In genomic region chr2:27482265-27482861, GRCm38 (mm10) we compare ENCODE assay signal across 21 mouse cellular contexts.
"Had no signal": no experiment of that assay in that cellular context is flagged by ENCODE, and none has a peak within 500 bp of the region (broad histone marks: within the 10 kb centered on the region; RNA-seq: fewer than 3 reads in every experiment).

No protein-coding gene starts in this region.

- H3K27me3 ChIP-seq: kidney, embryonic 15.5 days; neural tube, embryonic 12.5 days; neural tube, embryonic 15.5 days had no signal

- H3K27ac ChIP-seq: kidney, embryonic 15.5 days; left cerebral cortex, adult 2 months; liver, embryonic 14.5 days; macrophage; midbrain, embryonic 10.5 days; neural tube, embryonic 12.5 days; neural tube, embryonic 15.5 days had no signal

- H3K4me2 ChIP-seq: kidney, embryonic 15.5 days; lung, embryonic 14.5 days; neural tube, embryonic 12.5 days; neural tube, embryonic 15.5 days had no signal

- ATAC-seq: liver, postnatal 0 days; lung, postnatal 0 days had no signal

- H3K9ac ChIP-seq: kidney, embryonic 15.5 days; liver, embryonic 14.5 days; liver, postnatal 0 days; lung, embryonic 14.5 days; neural tube, embryonic 12.5 days; neural tube, embryonic 15.5 days had no signal

- DNase-seq: kidney, adult 11 months; kidney, adult 8-10 months; kidney, postnatal 10 days; kidney, postnatal 36 days; layer of hippocampus, postnatal 36 days; liver, postnatal 0 days; lung, embryonic 14.5 days; midbrain, embryonic 14.5 days; right cerebral cortex, adult 18-20 months; right cerebral cortex, postnatal 14 days; right cerebral cortex, postnatal 4 days; thymus, adult 18-20 months; thymus, postnatal 36 days had no signal

- H3K4me3 ChIP-seq: kidney, embryonic 15.5 days; left cerebral cortex, adult 2 months; midbrain, embryonic 10.5 days; neural tube, embryonic 12.5 days; neural tube, embryonic 15.5 days had no signal

- H3K9me3 ChIP-seq: kidney, embryonic 15.5 days; midbrain, embryonic 10.5 days; neural tube, embryonic 12.5 days; neural tube, embryonic 15.5 days had no signal

- H3K36me3 ChIP-seq: kidney, embryonic 15.5 days; midbrain, embryonic 10.5 days; neural tube, embryonic 12.5 days; neural tube, embryonic 15.5 days had no signal

- H3K4me1 ChIP-seq: kidney, embryonic 15.5 days; midbrain, embryonic 10.5 days; neural tube, embryonic 12.5 days; neural tube, embryonic 15.5 days had no signal
